Mouse (Mus musculus): ENCODE results near the gene Lhx6. TPM values are rescaled to one million over a fixed set of nuclear protein-coding genes. Genes with fewer than 3 reads are reported as not detected.

Lhx6 gene
- polyA plus RNA-seq, 2 experiments, result 0.22 TPM

- peaks cover 0 to 4% of the 10 kb centered on the region in 2 experiments; a peak in 1 of 4 replicates for H3K4me1 ChIP-seq (replicated peaks; ENCODE audit: control insufficient read depth in 2 of 2, insufficient read depth in 2 of 2, low read length in 1 of 2)
- H3K9ac ChIP-seq (replicated peaks), result no peak overlapping the region
- no peak for ATAC-seq (ENCODE audit: insufficient read depth)
- no peaks in the 10 kb centered on the region for H3K36me3 ChIP-seq (replicated peaks; ENCODE audit: control insufficient read depth, insufficient read depth, low read depth)
- TF ChIP-seq EP300 (IDR thresholded peaks at IDR 0.05; ENCODE audit: low read depth) (no peak), CTCF (IDR thresholded peaks at IDR 0.05; ENCODE audit: low read depth) (no peak)
- 45% methylated on average over 9 of the region's 9 CpGs for WGBS (ENCODE audit: insufficient replicate concordance)
- no peaks in the 10 kb centered on the region for H3K27me3 ChIP-seq (ENCODE audit: control insufficient read depth, insufficient read depth, low read length)
- H3K27ac ChIP-seq, result no peak overlapping the region
- no peak overlapping the region for H3K4me3 ChIP-seq (ENCODE audit: insufficient read depth in 1 of 2, low read depth in 2 of 2, low read length in 2 of 2)
- DNase-seq (ENCODE audit: low read depth in 3 of 3, low spot score in 3 of 3), result no peak
- no peaks in the 10 kb centered on the region for H3K9me3 ChIP-seq (ENCODE audit: control insufficient read depth, low read length)
- H3K4me2 ChIP-seq (ENCODE audit: low read depth), result no peak overlapping the region
Observed at GRCm38 (mm10) chr2:36082802-36083580, 22.2 kb downstream of the Lhx6 start.

DNA sequence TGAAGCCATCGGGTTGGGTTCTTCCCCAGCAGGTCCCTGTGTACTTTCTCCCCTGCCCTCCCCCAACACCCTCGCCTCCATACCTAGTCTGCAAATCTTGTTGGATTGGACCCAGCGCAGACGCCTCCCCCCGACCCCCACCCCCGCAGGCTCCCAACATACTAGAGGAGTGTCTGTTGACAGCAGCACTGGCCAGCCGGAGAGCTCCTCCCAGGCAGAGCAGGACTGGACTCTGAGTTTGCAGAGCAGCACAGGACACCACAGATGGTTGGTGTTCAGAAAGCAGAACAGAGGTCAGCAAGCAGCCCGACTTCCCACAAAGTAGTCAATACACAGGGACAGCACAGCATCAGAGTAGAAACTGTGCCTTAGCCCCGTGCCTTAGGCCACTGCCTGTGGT lies 23.8 kb downstream of the Lhx6 start:
- no peaks in the 10 kb centered on the region for H3K9me3 ChIP-seq (ENCODE audit: control insufficient read depth, low read length)
- no peak overlapping the region for H3K4me2 ChIP-seq (ENCODE audit: low read depth)
- H3K9ac ChIP-seq (replicated peaks), result no peak overlapping the region
- peak; percentile 87 for ATAC-seq (ENCODE audit: insufficient read depth)
- H3K27me3 ChIP-seq (ENCODE audit: control insufficient read depth, insufficient read depth, low read length), result no peaks in the 10 kb centered on the region
- WGBS (ENCODE audit: insufficient replicate concordance), result 26% methylated on average over 9 of the region's 9 CpGs
- H3K4me3 ChIP-seq (ENCODE audit: insufficient read depth in 1 of 2, low read depth in 2 of 2, low read length in 2 of 2), result no peak overlapping the region
- TF ChIP-seq CTCF (IDR thresholded peaks at IDR 0.05; ENCODE audit: low read depth) (no peak), EP300 (IDR thresholded peaks at IDR 0.05; ENCODE audit: low read depth) (no peak)
- H3K4me1 ChIP-seq (replicated peaks; ENCODE audit: control insufficient read depth in 2 of 2, insufficient read depth in 2 of 2, low read length in 1 of 2), result peaks cover 0 to 4% of the 10 kb centered on the region in 2 experiments; a peak in 1 of 4 replicates
- no peak overlapping the region for H3K27ac ChIP-seq
- DNase-seq (ENCODE audit: low read depth in 3 of 3, low spot score in 3 of 3), result peak; percentile 23 to 24 (median 24)
- no peaks in the 10 kb centered on the region for H3K36me3 ChIP-seq (replicated peaks; ENCODE audit: control insufficient read depth, insufficient read depth, low read depth)

GRCm38 (mm10) chr2:36077160-36077761 lies 27.9 kb downstream of the Lhx6 start:
- no peaks in the 10 kb centered on the region for H3K27me3 ChIP-seq (ENCODE audit: control insufficient read depth, insufficient read depth, low read length)
- no peak for ATAC-seq (ENCODE audit: insufficient read depth)
- H3K36me3 ChIP-seq (replicated peaks; ENCODE audit: control insufficient read depth, insufficient read depth, low read depth), result no peaks in the 10 kb centered on the region
- H3K4me1 ChIP-seq (replicated peaks; ENCODE audit: control insufficient read depth in 2 of 2, insufficient read depth in 2 of 2, low read length in 1 of 2), result peaks cover 0 to 4% of the 10 kb centered on the region in 2 experiments; a peak in 1 of 4 replicates
- H3K4me2 ChIP-seq (ENCODE audit: low read depth), result no peak overlapping the region
- no peak overlapping the region for H3K9ac ChIP-seq (replicated peaks)
- no peak overlapping the region for H3K4me3 ChIP-seq (ENCODE audit: insufficient read depth in 1 of 2, low read depth in 2 of 2, low read length in 2 of 2)
- TF ChIP-seq EP300 (IDR thresholded peaks at IDR 0.05; ENCODE audit: low read depth), result no peak
- TF ChIP-seq CTCF (IDR thresholded peaks at IDR 0.05; ENCODE audit: low read depth), result no peak
- no peak overlapping the region for H3K27ac ChIP-seq
- H3K9me3 ChIP-seq (ENCODE audit: control insufficient read depth, low read length), result no peaks in the 10 kb centered on the region
- no peak for DNase-seq (ENCODE audit: low read depth in 3 of 3, low spot score in 3 of 3)
- WGBS (ENCODE audit: insufficient replicate concordance), result 23% methylated on average over 11 of the region's 11 CpGs

DNA sequence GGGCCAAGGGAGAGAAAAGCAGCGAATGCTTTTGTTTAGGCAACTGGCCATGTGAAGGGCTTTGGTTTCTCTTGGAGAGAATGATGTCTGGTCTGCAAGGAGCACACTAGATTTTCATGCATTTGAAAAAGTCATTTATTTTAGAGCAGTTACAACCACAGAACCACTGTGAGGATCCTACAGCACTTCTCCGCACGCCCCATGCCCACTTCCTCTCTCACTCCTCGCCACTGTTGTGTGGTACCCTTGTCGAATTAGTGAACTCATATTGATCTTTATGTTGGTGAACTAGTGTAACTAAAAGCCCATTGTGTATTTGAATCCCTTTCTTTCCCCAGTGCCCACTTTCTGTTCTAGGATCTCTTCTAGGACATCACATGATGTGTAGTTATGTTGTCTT lies 30.0 kb downstream of the Lhx6 start:
- Histone ChIP-seq H3K9me3 (ENCODE audit: control insufficient read depth, low read length) (no peaks in the 10 kb centered on the region), H3K4me2 (ENCODE audit: low read depth) (no peak overlapping the region), H3K36me3 (replicated peaks; ENCODE audit: control insufficient read depth, insufficient read depth, low read depth) (no peaks in the 10 kb centered on the region), H3K4me3 (ENCODE audit: insufficient read depth in 1 of 2, low read depth in 2 of 2, low read length in 2 of 2) (no peak overlapping the region), H3K27ac (no peak overlapping the region), H3K4me1 (replicated peaks; ENCODE audit: control insufficient read depth in 2 of 2, insufficient read depth in 2 of 2, low read length in 1 of 2) (no peaks in the 10 kb centered on the region), H3K9ac (replicated peaks) (no peak overlapping the region), H3K27me3 (ENCODE audit: control insufficient read depth, insufficient read depth, low read length) (no peaks in the 10 kb centered on the region)
- 46% methylated on average over 5 of the region's 5 CpGs for WGBS (ENCODE audit: insufficient replicate concordance)
- DNase-seq (ENCODE audit: low read depth in 3 of 3, low spot score in 3 of 3) (no peak), ATAC-seq (ENCODE audit: insufficient read depth) (no peak)
- TF ChIP-seq CTCF (IDR thresholded peaks at IDR 0.05; ENCODE audit: low read depth) (no peak), EP300 (IDR thresholded peaks at IDR 0.05; ENCODE audit: low read depth) (no peak)

DNA sequence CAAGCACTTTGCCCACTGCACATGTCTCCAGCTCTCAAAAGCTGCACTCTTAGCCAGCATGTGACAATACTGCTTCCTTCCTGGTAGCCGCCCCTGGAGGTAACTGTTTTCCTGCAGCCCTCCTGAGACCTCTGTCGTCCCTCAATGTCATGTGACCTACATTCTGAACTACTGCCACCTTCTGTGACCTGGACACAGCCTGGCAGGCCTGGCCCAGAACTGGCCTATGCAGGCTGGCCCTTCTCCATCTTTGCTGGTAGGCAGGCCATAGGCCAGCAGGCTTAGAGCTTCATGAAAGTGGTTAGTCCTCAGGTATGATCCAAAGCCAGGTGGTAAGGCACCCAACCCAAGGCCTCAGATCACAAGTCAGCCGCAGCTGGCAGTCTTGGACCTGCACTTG lies 31.4 kb downstream of the Lhx6 start:
- 37% methylated on average over 3 of the region's 3 CpGs for WGBS (ENCODE audit: insufficient replicate concordance)
- Histone ChIP-seq H3K9me3 (ENCODE audit: control insufficient read depth, low read length) (no peaks in the 10 kb centered on the region), H3K4me3 (ENCODE audit: insufficient read depth in 1 of 2, low read depth in 2 of 2, low read length in 2 of 2) (no peak overlapping the region), H3K27me3 (ENCODE audit: control insufficient read depth, insufficient read depth, low read length) (no peaks in the 10 kb centered on the region), H3K36me3 (replicated peaks; ENCODE audit: control insufficient read depth, insufficient read depth, low read depth) (no peaks in the 10 kb centered on the region), H3K27ac (no peak overlapping the region), H3K4me2 (ENCODE audit: low read depth) (no peak overlapping the region), H3K9ac (replicated peaks) (no peak overlapping the region), H3K4me1 (replicated peaks; ENCODE audit: control insufficient read depth in 2 of 2, insufficient read depth in 2 of 2, low read length in 1 of 2) (no peaks in the 10 kb centered on the region)
- TF ChIP-seq EP300 (IDR thresholded peaks at IDR 0.05; ENCODE audit: low read depth) (no peak), CTCF (IDR thresholded peaks at IDR 0.05; ENCODE audit: low read depth) (no peak)
- no peak for DNase-seq (ENCODE audit: low read depth in 3 of 3, low spot score in 3 of 3)
- ATAC-seq (ENCODE audit: insufficient read depth), result no peak

All from liver, embryonic 14.5 days (tissue).